Mouse (Mus musculus) erythroblast, embryonic 14.5 days (primary cell): Measurements from ENCODE around the gene Tmem186.

ENCODE experiments used
- GATA1 ChIP-seq: IDR thresholded peaks from 2 replicates; pipeline ENCODE4 v1.6.1; 2012; ENCODE audit warnings: low read length, inconsistent platforms, mixed read lengths
- TAL1 ChIP-seq: IDR thresholded peaks from 3 replicates; pipeline ENCODE4 v1.6.1; 2012; ENCODE audit warnings: low read length, inconsistent platforms, mixed read lengths

- TF ChIP-seq TAL1, result no peak
- no peak for TF ChIP-seq GATA1
Measured at GRCm38 (mm10) chr16:8639466-8640191, 2.1 kb upstream of the Tmem186 start.
